Mouse (Mus musculus): ENCODE results near the gene Mfsd6l. TPM values are rescaled to one million over a fixed set of nuclear protein-coding genes. Genes with fewer than 3 reads are reported as not detected.

The Mfsd6l gene
- polyA plus RNA-seq, 1 experiment from 2014 or later, result 1.4 TPM

DNA sequence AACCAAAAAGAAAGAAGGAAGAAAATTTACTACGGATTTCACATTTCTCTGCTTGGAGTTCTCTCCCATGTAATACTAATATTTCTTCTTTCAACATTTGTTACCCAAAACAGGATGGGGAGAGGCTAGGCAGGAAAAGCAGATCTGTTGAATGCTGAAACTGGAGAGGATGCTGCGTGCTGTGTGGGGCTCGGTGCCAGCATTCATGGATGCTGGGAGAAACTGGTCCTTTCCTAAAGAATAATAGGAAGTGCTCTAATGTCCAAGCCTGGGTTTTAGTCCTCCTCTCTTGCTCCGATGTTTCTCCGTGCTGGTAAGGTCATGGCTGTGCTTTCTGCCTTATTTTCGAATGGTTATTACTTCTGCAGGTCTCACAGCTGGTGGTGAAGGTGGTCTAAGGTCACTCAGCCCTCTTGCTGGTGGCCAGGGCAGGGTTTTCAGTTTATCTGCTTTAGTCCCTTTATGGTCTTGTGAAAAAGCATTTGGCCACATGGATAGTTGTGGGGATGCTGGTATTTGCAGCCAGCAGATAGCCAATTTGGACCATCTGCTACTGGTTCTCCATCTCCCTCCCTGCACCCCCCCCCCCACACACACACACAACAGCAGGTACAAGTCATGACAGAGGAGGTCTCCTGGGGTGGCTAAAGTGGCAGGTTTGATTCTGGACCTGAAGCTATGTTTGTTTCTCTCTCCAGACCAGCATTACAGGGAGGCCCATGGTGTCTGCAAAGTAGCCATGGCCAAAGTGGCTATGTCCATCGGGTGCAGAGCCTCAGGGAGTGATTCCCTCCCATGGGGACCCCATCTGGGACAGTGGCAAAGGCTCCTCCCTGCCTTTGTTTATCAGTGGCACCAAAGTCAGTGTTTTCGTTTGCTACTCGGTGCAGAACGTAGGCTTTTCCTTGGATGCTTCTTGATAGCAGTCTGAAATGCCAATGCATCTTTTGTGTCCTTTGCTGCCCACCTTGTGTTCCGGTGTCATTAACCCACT lies 6.3 kb downstream of the Mfsd6l start:
- WGBS, result 78% methylated on average over 11 of the region's 11 CpGs
- ATAC-seq (ENCODE audit: insufficient number of reproducible peaks, insufficient read depth, low FRiP score, low read depth), result no peak
- no peak overlapping the region for H3K9ac ChIP-seq (replicated peaks; ENCODE audit: low read depth, low read length)
- H3K27me3 ChIP-seq (ENCODE audit: control insufficient read depth, insufficient read depth, low read length), result no peaks in the 10 kb centered on the region
- H3K4me3 ChIP-seq (ENCODE audit: low read depth, low read length), result no peak overlapping the region
- no peaks in the 10 kb centered on the region for H3K9me3 ChIP-seq (ENCODE audit: control insufficient read depth, low read depth, low read length)
- H3K27ac ChIP-seq (ENCODE audit: low read length), result no peak overlapping the region
- no peaks in the 10 kb centered on the region for H3K4me1 ChIP-seq (ENCODE audit: control insufficient read depth, insufficient read depth, low read length)
- H3K4me2 ChIP-seq (replicated peaks; ENCODE audit: low read depth, low read length), result no peak overlapping the region
- H3K36me3 ChIP-seq (ENCODE audit: control insufficient read depth, insufficient read depth, low read length), result no peaks in the 10 kb centered on the region

DNA sequence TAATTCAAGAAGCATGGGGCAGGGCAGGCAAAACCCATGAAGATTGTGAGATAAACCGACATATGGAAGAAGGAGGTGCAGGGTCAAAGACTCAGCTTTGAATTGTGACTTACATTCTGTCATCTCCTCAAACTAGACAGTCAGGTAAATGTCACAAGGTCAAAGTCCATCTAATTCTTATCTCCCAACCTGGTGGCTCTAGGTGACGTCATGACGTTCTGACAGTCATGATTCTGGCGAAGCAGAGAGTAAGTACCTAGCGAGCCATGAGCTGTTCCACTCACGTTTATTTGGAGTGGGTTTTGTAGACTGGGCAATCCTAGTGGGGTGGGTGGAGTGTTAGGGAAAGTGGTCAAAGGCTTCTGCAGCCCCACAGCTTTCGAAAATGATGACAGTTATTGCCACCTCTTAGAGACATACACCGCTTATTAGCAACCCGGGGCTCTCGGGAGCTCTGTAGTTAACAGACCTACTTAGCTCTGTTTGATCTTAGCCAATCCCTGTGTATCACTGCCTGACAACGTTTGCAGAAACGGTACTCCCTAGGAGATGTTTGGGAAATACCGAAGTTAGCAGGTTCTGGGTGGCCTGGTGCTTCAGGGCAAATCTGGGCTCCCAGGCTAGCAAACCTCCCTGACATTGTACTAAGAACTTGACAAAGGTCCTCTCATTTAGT lies 8.5 kb downstream of the Mfsd6l start:
- no peak overlapping the region for H3K4me2 ChIP-seq (replicated peaks; ENCODE audit: low read depth, low read length)
- no peak overlapping the region for H3K4me3 ChIP-seq (ENCODE audit: low read depth, low read length)
- no peak for ATAC-seq (ENCODE audit: insufficient number of reproducible peaks, insufficient read depth, low FRiP score, low read depth)
- no peaks in the 10 kb centered on the region for H3K36me3 ChIP-seq (ENCODE audit: control insufficient read depth, insufficient read depth, low read length)
- 74% methylated on average over 13 of the region's 13 CpGs for WGBS
- H3K27me3 ChIP-seq (ENCODE audit: control insufficient read depth, insufficient read depth, low read length), result no peaks in the 10 kb centered on the region
- H3K27ac ChIP-seq (ENCODE audit: low read length), result no peak overlapping the region
- H3K9me3 ChIP-seq (ENCODE audit: control insufficient read depth, low read depth, low read length), result no peaks in the 10 kb centered on the region
- H3K9ac ChIP-seq (replicated peaks; ENCODE audit: low read depth, low read length), result no peak overlapping the region
- no peaks in the 10 kb centered on the region for H3K4me1 ChIP-seq (ENCODE audit: control insufficient read depth, insufficient read depth, low read length)

DNA sequence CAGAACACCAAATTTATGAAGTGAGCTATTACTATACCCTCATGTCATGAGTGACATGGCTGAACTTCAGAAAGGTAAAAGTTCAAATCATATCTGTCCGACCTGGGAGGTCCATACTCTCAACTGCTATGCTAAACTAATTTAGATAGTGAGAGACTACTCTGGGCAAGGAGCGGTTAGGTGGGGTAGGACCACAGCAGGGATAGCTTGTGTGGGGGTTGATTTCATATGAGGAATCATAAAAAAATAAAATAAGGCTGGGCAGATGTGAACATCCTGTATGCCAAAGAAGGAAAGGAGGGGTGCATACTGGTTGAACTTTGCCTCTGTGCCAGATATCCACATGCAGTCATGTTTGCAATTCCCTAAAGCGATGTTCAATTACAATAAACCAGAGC lies 9.0 kb downstream of the Mfsd6l start:
- Histone ChIP-seq H3K27me3 (ENCODE audit: control insufficient read depth, insufficient read depth, low read length) (no peaks in the 10 kb centered on the region), H3K27ac (ENCODE audit: low read length) (no peak overlapping the region), H3K4me2 (replicated peaks; ENCODE audit: low read depth, low read length) (no peak overlapping the region), H3K9me3 (ENCODE audit: control insufficient read depth, low read depth, low read length) (no peaks in the 10 kb centered on the region), H3K36me3 (ENCODE audit: control insufficient read depth, insufficient read depth, low read length) (no peaks in the 10 kb centered on the region), H3K9ac (replicated peaks; ENCODE audit: low read depth, low read length) (no peak overlapping the region), H3K4me3 (ENCODE audit: low read depth, low read length) (no peak overlapping the region), H3K4me1 (ENCODE audit: control insufficient read depth, insufficient read depth, low read length) (no peaks in the 10 kb centered on the region)
- no peak for ATAC-seq (ENCODE audit: insufficient number of reproducible peaks, insufficient read depth, low FRiP score, low read depth)
- 83% methylated on average over 3 of the region's 3 CpGs for WGBS

- 19% methylated on average over 17 of the region's 17 CpGs for WGBS
- Histone ChIP-seq H3K4me3 (ENCODE audit: low read depth, low read length) (peak overlapping the region; percentile 23), H3K4me1 (ENCODE audit: control insufficient read depth, insufficient read depth, low read length) (no peaks in the 10 kb centered on the region), H3K36me3 (ENCODE audit: control insufficient read depth, insufficient read depth, low read length) (no peaks in the 10 kb centered on the region), H3K27ac (ENCODE audit: low read length) (no peak overlapping the region), H3K27me3 (ENCODE audit: control insufficient read depth, insufficient read depth, low read length) (no peaks in the 10 kb centered on the region), H3K9ac (replicated peaks; ENCODE audit: low read depth, low read length) (no peak overlapping the region; the same call in 1 of the 2 replicates), H3K4me2 (replicated peaks; ENCODE audit: low read depth, low read length) (peak overlapping the region; percentile 58), H3K9me3 (ENCODE audit: control insufficient read depth, low read depth, low read length) (no peaks in the 10 kb centered on the region)
- ATAC-seq (ENCODE audit: insufficient number of reproducible peaks, insufficient read depth, low FRiP score, low read depth), result peak; percentile 72; the same call in 1 of the 2 replicates
Measured at GRCm38 (mm10) chr11:68566447-68567059, 10.6 kb downstream of the Mfsd6l start.

GRCm38 (mm10) chr11:68570861-68571260 lies 14.9 kb downstream of the Mfsd6l start:
- WGBS, result 69% methylated on average over 5 of the region's 5 CpGs
- Histone ChIP-seq H3K4me1 (ENCODE audit: control insufficient read depth, insufficient read depth, low read length) (no peaks in the 10 kb centered on the region), H3K9me3 (ENCODE audit: control insufficient read depth, low read depth, low read length) (no peaks in the 10 kb centered on the region)

DNA sequence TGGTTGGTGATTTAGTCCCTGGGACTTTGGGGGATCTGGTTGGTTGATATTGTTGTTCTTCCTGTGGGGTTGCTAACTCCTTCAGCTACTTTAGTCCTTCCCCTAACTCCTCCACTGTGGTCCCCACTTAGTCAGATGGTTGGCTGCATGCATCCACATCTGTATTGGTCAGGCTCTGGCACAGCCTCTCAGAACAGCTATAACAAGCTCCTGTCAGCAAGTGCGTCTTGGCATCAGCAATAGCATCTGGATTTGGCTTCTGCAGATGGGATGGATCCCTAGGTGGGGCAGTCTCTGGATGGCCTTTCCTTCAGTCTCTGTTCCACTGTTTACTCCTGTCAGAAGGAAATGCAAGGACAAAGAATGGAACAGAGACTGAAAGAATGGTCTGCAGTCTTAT lies 21.1 kb downstream of the Mfsd6l start:
- no peak overlapping the region for H3K4me2 ChIP-seq (replicated peaks; ENCODE audit: low read depth, low read length)
- WGBS, result 63% methylated on average over 1 of the region's 1 CpGs

More at GRCm38 (mm10) chr11:68570861-68571260, 14.9 kb downstream of the Mfsd6l start:
- ATAC-seq (ENCODE audit: insufficient number of reproducible peaks, insufficient read depth, low FRiP score, low read depth), result no peak
- Histone ChIP-seq H3K36me3 (ENCODE audit: control insufficient read depth, insufficient read depth, low read length) (no peaks in the 10 kb centered on the region), H3K9ac (replicated peaks; ENCODE audit: low read depth, low read length) (no peak overlapping the region), H3K4me2 (replicated peaks; ENCODE audit: low read depth, low read length) (no peak overlapping the region), H3K27me3 (ENCODE audit: control insufficient read depth, insufficient read depth, low read length) (no peaks in the 10 kb centered on the region), H3K4me3 (ENCODE audit: low read depth, low read length) (no peak overlapping the region), H3K27ac (ENCODE audit: low read length) (no peak overlapping the region)

GRCm38 (mm10) chr11:68579462-68579881 lies 23.5 kb downstream of the Mfsd6l start:
- Histone ChIP-seq H3K4me1 (ENCODE audit: control insufficient read depth, insufficient read depth, low read length) (0 out of 2 replicates have a peak, but pooled peaks cover 4% of the 10 kb centered on the region), H3K36me3 (ENCODE audit: control insufficient read depth, insufficient read depth, low read length) (no peaks in the 10 kb centered on the region), H3K27me3 (ENCODE audit: control insufficient read depth, insufficient read depth, low read length) (no peaks in the 10 kb centered on the region), H3K27ac (ENCODE audit: low read length) (no peak overlapping the region), H3K4me2 (replicated peaks; ENCODE audit: low read depth, low read length) (no peak overlapping the region; the same call in 1 of the 2 replicates), H3K9me3 (ENCODE audit: control insufficient read depth, low read depth, low read length) (no peaks in the 10 kb centered on the region), H3K9ac (replicated peaks; ENCODE audit: low read depth, low read length) (no peak overlapping the region), H3K4me3 (ENCODE audit: low read depth, low read length) (no peak overlapping the region)
- no peak; the same call in 1 of the 2 replicates for ATAC-seq (ENCODE audit: insufficient number of reproducible peaks, insufficient read depth, low FRiP score, low read depth)
- WGBS, result 29% methylated on average over 9 of the region's 9 CpGs

More for the DNA sequence above, 21.1 kb downstream of the Mfsd6l start:
- Histone ChIP-seq H3K4me3 (ENCODE audit: low read depth, low read length) (no peak overlapping the region), H3K9me3 (ENCODE audit: control insufficient read depth, low read depth, low read length) (no peaks in the 10 kb centered on the region), H3K9ac (replicated peaks; ENCODE audit: low read depth, low read length) (no peak overlapping the region), H3K27me3 (ENCODE audit: control insufficient read depth, insufficient read depth, low read length) (no peaks in the 10 kb centered on the region), H3K27ac (ENCODE audit: low read length) (no peak overlapping the region), H3K4me1 (ENCODE audit: control insufficient read depth, insufficient read depth, low read length) (0 out of 2 replicates have a peak, but pooled peaks cover 4% of the 10 kb centered on the region), H3K36me3 (ENCODE audit: control insufficient read depth, insufficient read depth, low read length) (no peaks in the 10 kb centered on the region)
- no peak for ATAC-seq (ENCODE audit: insufficient number of reproducible peaks, insufficient read depth, low FRiP score, low read depth)

DNA sequence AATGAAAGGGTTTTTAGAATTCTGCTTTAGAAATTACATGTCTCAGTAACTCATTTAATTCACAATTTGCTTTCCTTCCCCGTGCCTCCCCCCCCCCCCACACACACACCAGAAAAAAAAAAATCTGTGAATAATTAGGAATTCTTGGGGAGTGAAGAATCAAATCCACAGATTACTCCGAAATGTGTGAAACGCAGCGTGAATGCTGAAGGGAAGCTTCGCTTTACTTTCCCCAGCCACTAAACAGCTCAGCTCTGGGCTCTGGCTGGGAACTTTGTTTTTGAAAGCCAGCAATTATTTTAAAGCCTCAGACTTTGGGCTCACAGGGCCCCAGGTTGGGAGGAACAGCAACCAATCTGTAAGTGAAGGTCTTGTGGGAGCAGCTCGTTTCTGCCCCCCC lies 24.6 kb downstream of the Mfsd6l start:
- Histone ChIP-seq H3K4me2 (replicated peaks; ENCODE audit: low read depth, low read length) (no peak overlapping the region), H3K9ac (replicated peaks; ENCODE audit: low read depth, low read length) (no peak overlapping the region), H3K27me3 (ENCODE audit: control insufficient read depth, insufficient read depth, low read length) (no peaks in the 10 kb centered on the region), H3K36me3 (ENCODE audit: control insufficient read depth, insufficient read depth, low read length) (no peaks in the 10 kb centered on the region), H3K9me3 (ENCODE audit: control insufficient read depth, low read depth, low read length) (no peaks in the 10 kb centered on the region), H3K4me1 (ENCODE audit: control insufficient read depth, insufficient read depth, low read length) (0 out of 2 replicates have a peak, but pooled peaks cover 4% of the 10 kb centered on the region), H3K4me3 (ENCODE audit: low read depth, low read length) (no peak overlapping the region), H3K27ac (ENCODE audit: low read length) (no peak overlapping the region)
- 66% methylated on average over 6 of the region's 6 CpGs for WGBS
- ATAC-seq (ENCODE audit: insufficient number of reproducible peaks, insufficient read depth, low FRiP score, low read depth), result no peak
